Mouse (Mus musculus) heart, postnatal 10 days (tissue): ENCODE measurements around the gene Guca1a. TPM values are rescaled to one million over a fixed set of nuclear protein-coding genes. Genes with fewer than 3 reads are reported as not detected.
"Not testable (repeated sequence)": the region's sequence is repeated elsewhere in the genome, so short reads cannot be mapped to it uniquely, and the experiment has no call there.

ENCODE experiments used
- DNase-seq, 2 experiments: peaks; one replicate each; pipeline ENCODE4 v3.0.0; 2021
- intact Hi-C: fragments of 180-260 bp; cut with DNase I; formaldehyde crosslinking; loops from one replicate; pipeline ENCODE4 v1.15.1; 2025
- total RNA-seq, 2 experiments: library from RNA; stranded (reverse); gene quantifications; 2 replicates each; pipeline ENCODE4 v1.2.3; 2021

Guca1a gene
- total RNA-seq = under 1 TPM; 0.52 to 0.81 TPM

DNA sequence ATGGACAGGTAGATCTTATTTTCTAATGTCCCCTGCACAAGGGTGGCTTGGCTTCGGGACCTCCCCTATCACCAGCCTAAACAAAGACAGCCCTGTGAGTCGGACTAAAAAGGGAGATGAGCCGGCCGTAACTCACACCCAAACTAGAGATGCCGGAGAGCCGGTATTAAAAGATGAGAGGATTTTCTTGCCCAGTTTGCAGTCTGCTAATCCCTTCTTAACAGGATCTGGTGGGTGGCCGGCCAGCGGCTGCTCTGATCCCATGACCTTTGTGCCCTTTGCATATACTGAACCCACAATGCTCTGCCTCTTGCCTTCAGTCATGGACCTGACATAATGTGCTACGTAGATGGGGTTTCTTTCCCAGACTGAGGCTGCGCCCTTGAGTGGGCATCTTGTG, at the start of gene Guca1a:
Gene Guca1a, minus strand, starts transcription at position 134 of the 400 bp plus-strand sequence.
- DNase-seq = no peak
- intact Hi-C loops = loop anchor here (10.0 kb wide), 1 partner anchor 274 kb away; no protein-coding TSS in a partner anchor

DNA sequence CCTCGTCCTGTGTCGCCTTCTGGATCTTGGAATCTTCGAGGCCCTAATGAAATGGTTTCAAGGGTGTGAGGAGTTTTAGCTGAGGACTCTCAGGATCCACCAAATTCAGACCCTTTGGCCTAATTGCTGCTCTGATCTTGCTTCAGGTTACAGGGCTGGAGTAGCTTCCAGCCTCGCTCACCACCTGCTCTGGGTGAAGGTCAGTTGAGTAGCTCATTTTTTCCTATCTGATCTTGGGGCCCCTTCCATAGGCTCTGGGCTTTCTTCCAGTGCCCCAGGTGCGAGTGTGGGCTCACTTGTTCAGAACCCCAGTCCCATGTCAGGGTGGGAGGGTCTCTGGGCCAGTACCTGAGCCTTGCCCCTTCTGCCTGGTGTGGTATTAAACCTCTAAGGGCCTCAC, 49.0 kb upstream of the Guca1a start:
- intact Hi-C loops = no loop called here
- DNase-seq = no peak

DNA sequence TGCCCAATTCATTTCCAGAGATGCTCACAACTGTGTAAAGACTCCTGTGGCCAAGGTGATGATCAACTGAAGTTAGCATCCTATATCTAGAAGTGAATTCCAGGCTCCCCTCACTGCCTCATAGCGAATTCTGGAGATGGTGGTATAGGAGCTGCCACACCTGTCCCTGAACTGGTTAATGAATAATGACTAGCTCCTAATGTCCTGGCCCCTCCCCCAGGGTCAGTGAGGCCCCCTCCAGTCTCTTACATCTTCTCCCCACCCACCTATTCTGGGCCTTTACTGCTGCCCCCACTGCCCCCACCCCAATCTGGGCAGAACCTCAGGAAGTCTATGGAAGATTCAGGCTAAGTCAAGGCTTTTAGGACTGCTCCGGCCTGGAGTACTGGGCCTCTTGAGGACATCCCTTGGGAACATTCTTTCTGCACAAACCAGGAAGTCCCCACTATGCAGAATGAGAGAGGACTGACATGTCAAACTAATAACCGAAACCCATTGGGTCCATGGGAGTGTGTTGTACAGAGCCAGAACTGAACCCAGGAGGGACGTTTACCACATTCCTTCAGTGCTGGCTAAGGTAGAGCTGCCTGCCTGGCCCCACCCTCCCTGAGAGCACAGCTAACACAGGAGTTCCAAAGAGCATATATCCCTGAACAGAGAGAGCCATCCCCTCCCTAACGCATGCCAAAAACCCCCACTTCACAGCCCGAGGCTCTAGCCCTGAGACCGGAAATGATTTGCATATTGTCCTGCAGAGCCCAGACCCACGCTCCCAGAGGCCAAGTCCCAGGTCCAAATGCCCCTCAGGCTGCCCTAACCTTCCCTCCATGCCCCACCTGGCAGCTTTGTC, 48.4 kb upstream of the Guca1a start:
- no peak for DNase-seq
- intact Hi-C loops = no loop called here

DNA sequence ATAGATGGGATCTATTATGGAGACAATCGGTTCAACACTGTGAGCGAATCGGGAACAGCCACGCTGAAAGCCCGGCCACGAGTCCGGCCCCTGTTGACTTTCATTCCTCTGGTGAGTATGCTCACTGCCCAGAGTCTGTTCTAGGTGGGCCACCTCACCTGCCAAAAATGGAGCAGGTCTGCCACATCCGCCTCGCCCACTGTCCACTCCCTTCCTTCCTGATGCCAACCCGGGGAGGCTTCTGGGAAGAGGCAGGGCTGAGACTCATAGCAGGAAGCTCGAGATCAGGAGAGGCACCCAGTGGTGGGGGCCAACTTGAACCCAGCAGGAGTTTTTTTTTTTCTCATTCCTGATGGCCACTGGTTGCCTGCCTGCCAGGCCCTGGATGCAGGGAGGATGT, 46.2 kb upstream of the Guca1a start:
- no peak for DNase-seq
- intact Hi-C loops = no loop called here

GRCm38 (mm10) chr17:47446025-47446424, 45.6 kb upstream of the Guca1a start:
- no peak for DNase-seq
- intact Hi-C loops = no loop called here

DNA sequence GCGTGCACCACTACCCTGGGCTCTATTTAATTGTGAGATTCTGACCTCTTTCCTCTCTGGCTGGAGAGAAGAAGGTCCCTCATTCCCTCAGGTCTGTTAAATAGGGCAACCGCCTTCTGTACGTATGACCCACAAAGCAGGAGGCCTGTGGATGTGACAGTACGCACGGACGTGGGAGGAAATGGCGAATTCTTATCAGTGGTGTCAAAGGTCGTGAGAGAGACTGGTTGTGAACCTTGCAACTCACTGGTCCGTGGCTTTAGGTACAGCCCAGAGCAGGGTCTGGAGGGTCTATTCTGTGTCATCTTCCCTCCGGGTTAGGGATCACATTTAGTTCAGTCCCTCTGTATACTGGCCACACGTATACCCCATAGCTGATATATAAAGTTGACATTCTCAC, 45.1 kb upstream of the Guca1a start:
- no peak for DNase-seq
- intact Hi-C loops = no loop called here

DNA sequence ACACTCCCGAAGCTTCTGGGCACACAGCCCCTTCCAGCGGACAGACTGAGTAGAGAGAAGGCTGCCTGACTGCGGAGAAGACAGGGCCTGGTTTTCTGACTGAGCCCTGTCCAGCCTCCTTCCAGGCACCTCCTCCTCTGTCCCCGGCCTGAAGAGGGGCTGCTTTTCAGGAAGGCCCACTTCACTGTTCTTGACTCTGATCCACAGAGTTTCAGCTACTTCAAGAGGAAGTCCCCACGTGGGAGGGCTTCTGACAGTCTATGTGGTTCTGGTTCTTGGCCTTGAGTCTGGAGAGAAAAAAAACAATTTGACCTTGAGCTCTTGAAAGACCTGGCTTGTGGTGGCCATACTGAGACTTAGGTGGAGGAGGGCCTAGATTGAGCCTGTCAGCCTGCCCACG, 43.7 kb upstream of the Guca1a start:
- intact Hi-C loops = no loop called here
- no peak for DNase-seq

GRCm38 (mm10) chr17:47442271-47442670, 41.9 kb upstream of the Guca1a start:
- intact Hi-C loops = no loop called here
- DNase-seq = no peak

- DNase-seq = no peak
- intact Hi-C loops = no loop called here
These were observed 41.1 kb upstream of the Guca1a start for GRCm38 (mm10) chr17:47441296-47442051.

DNA sequence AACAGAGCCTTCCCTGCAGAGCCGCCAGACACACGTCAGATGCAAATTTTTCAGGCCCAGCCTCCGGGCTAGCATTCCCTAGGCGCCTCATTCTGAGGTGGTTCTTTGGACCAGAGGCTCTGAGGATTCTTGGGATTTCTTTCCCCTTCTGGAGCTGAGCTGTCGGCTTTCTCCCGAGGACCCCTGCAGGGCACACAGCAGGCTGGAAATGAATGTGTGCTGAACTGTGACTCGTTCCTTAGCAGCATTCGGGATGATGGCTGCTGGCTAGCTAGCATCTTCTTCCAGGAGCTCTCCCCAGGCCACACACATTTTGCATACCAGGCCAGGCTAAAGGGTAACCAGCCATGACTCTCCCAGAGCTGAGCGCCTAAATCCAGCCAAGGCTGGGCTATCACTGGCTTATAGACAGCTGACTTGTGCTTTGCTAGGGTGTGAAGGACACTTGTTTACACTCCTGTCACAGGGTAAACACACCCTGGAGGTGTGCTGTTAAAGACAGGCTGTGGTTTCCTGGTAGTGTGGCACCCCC, 40.0 kb upstream of the Guca1a start:
- DNase-seq = no peak
- intact Hi-C loops = no loop called here

GRCm38 (mm10) chr17:47439396-47440028, 39.1 kb upstream of the Guca1a start:
- no peak for DNase-seq
- intact Hi-C loops = no loop called here

DNA sequence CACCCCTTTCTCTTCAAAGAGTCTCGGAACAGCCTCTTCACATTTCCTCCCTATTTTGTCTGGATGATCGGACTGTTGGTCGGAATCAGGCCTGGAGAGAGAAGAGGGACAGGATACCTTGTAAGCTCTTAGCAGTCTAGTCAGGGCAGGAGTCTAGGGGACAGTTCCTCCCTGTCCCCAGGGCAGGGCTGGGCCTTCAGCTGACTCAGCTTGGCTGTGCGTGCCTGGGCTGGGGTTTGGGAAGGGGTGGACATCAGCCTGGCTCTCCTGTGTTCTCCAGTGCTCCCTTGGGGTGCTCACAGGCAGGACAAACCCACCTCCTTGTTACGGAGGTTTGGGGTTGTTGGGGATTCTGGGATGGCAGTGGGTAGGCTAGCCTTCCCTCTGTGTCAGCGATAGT, 38.2 kb upstream of the Guca1a start:
- no peak for DNase-seq

DNA sequence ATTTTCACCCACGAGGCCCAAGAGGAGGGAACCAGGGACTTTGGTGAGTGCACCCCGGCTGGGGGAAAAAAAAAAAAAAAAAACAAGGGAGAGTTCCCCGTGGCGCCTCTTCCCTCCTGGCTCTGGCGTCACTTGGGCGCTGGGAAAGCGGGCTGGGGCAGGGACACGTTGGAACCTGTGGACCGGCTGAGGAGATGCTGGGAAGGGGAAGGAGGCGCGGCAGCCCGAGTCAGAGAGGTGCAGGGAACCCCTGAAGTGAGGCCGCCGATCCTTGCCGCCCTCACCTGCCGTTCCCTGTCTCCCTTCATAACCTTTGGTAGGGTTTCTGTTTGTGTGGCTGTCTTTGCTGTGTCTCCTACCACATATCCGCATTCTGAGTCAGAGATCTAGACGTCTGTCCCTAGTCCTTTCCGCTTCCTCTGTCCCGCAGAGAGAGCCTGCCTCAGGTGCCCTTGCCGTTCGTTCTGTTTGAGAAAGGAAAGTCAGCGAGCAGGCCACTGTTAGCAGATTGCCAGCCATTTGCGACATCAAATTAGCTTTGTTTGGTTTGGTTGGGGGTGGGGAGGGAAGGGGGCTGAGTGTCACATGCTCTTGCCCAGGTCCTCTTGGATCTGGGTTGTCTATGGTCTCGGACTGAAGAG, 36.6 kb upstream of the Guca1a start, which contains the start of gene 1700001C19Rik:
Gene 1700001C19Rik, minus strand, starts transcription at position 470 of the 641 bp plus-strand sequence.
- no peak for DNase-seq
- intact Hi-C loops = no loop called here

More for the DNA sequence above, 38.2 kb upstream of the Guca1a start:
- intact Hi-C loops = no loop called here

DNA sequence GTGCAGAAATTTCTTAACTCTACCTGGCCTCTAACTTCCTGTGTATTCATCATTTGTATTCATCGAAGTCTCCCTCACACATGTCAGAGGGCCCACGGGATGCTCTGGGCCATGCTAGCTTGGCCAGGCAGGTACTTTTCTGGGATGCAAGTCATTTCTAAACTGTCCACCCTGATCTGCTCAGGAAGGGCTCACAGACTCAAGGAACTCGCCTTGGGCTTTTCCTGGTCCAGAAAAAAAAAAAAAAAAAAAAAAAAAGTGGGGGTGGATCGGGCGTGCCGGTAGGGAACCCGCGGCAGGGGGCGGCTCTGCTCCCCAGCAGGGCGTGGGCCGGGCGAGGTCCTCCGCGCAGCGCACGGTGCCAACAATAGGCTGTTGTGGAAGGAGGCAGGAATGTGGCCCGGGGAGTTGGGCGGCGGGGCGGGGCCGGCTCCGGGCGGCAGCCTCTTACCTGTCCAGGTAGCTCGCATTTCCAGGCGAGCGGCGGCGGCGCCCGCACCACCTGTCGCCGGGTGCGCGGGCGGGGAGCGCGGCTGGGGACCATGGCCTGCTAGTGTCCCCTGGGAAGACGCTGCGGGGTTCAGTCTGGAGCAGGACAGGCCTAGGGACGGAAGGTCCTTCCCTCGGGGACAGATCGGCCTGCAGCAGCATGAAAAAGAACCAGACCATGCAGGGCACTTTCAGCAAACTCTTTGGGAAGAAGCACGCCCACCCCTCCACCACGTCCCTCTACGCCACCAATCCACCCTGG, 35.9 kb upstream of the Guca1a start, which contains the start of gene AI661453:
Gene AI661453, plus strand, starts transcription at position 460 of the 751 bp plus-strand sequence.
- no peak for DNase-seq
- intact Hi-C loops = no loop called here

DNA sequence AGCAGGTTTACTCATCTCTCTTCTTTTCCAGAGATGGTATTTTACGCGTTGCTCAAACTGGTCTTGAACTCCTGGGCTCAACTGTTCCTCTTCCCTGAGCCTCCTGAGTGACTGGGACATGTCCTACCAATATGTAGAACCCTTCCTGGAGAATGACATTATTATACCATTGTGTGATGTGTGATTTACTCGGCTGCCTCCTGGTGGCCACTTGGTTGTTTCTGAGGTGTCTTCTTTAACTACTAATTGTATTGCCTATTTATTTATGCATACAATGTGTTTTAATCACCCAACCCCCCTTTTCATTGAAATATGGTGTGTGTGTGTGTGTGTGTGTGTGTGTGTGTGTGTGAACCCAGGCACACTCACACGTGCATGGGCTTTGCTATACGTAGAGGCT, 30.4 kb upstream of the Guca1a start:
- intact Hi-C loops = no loop called here

GRCm38 (mm10) chr17:47428831-47429304, 28.5 kb upstream of the Guca1a start:
- intact Hi-C loops = loop anchor here (2.0 kb wide), 1 partner anchor 20 kb away; no protein-coding TSS in a partner anchor
- DNase-seq = peak; percentile 64 to 71

More for the DNA sequence above, 30.4 kb upstream of the Guca1a start:
- no peak for DNase-seq

GRCm38 (mm10) chr17:47427316-47427715, 26.9 kb upstream of the Guca1a start:
- intact Hi-C loops = no loop called here
- DNase-seq = no peak

DNA sequence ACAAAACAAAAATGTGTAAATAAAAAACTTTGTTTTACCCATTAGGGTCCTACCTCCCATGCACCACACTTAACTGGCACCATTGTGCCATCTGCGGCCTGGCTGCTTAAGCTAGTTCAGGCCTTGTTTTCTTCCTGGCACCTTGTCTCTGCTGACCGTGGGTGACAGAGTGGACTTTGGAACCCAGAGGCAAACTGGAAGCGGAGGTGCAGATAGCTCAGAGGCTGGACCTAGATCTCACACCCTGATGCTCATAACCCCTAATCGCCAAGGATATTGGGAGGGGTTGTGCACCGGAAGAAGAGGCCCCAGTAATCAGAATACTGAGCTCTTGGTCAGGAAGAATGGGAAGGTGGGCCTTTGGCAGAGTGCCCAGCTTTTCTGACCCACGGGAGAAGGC, 23.8 kb upstream of the Guca1a start:
- intact Hi-C loops = no loop called here
- DNase-seq = no peak

DNA sequence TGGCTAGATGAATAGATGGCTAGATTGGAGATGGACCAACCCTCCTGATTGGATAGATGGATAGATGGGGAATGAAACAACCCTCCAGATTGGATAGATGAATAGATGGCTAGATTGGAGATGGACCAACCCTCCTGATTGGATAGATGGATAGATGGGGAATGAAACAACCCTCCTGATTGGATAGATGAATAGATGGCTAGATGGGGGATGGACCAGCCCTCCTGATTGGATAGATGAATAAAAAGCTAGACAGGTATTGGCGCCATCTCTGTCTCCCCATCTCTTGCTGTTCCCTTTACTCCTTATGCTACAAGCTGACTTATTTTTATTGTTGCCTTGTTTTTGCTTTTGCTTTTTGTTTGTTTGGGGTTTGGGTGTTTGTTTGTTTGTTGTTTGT, 22.2 kb upstream of the Guca1a start:
- intact Hi-C loops, DNase-seq: not testable (repeated sequence)
